Mouse (Mus musculus) bone marrow macrophage, adult 2 months (primary cell): ENCODE measurements around the gene Rplp2.

Source experiments
- CTCF ChIP-seq: IDR thresholded peaks from 2 replicates; pipeline ENCODE4 v1.5.1; 2012; ENCODE audit warnings: low read depth, mild to moderate bottlenecking, low read length, moderate library complexity
- POLR2A ChIP-seq: IDR thresholded peaks from 2 replicates; pipeline ENCODE4 v1.6.1; 2012; ENCODE audit warnings: mild to moderate bottlenecking, low read depth, low read length, borderline replicate concordance

- TF ChIP-seq CTCF = no peak
- no peak for TF ChIP-seq POLR2A
Measured at GRCm38 (mm10) chr7:141428701-141429100, 18.5 kb upstream of the Rplp2 start.
